Mouse (Mus musculus) left cerebral cortex, postnatal 14 days (tissue): ENCODE measurements around the gene Ankar. TPM values are rescaled to one million over a fixed set of nuclear protein-coding genes. Genes with fewer than 3 reads are reported as not detected.

ENCODE experiments used
- DNase-seq, 2 experiments: peaks; one replicate each; pipeline ENCODE4 v3.0.0; 2021 to 2022; ENCODE audit warnings: low spot score in 2 of 2, mixed read lengths in 1 of 2
- intact Hi-C: fragments of 180-260 bp; cut with DNase I; formaldehyde crosslinking; loops from one replicate; pipeline ENCODE4 v1.15.1; 2025
- long read RNA-seq, 2 experiments: library from polyadenylated mRNA; stranded (forward); transcript quantifications; one replicate each; pipeline ENCODE4 v2.0.0; 2021
- total RNA-seq, 2 experiments: library from RNA; stranded (reverse); gene quantifications; 2 replicates each; pipeline ENCODE4 v1.2.3; 2021

The Ankar gene
- not detected for total RNA-seq
- long read RNA-seq, experiment 1, result 0 reads
- long read RNA-seq, experiment 2, result 0 reads

- intact Hi-C loops, result no loop called here
- no peak for DNase-seq
These were observed at the start of gene Ankar for GRCm38 (mm10) chr1:72700479-72700878. TSS of gene Ankar (minus strand) at chr1:72700579.

GRCm38 (mm10) chr1:72746382-72746781 is 46.0 kb upstream of the Ankar start:
- DNase-seq, result peak; percentile 75 to 76
- intact Hi-C loops, result no loop called here

GRCm38 (mm10) chr1:72744816-72745506 is 44.6 kb upstream of the Ankar start:
- no peak for DNase-seq
- intact Hi-C loops, result no loop called here

- intact Hi-C loops, result no loop called here
- no peak for DNase-seq
These were observed 41.0 kb upstream of the Ankar start for GRCm38 (mm10) chr1:72741406-72741805.

GRCm38 (mm10) chr1:72739681-72740063 is 39.3 kb upstream of the Ankar start:
- intact Hi-C loops, result no loop called here
- DNase-seq, result peak; percentile 49 to 76

GRCm38 (mm10) chr1:72738946-72739680 is 38.7 kb upstream of the Ankar start:
- intact Hi-C loops, result no loop called here
- peak in 1 of 2 experiments; percentile 23 for DNase-seq

- intact Hi-C loops, result no loop called here
- no peak for DNase-seq
These were observed 36.2 kb upstream of the Ankar start for GRCm38 (mm10) chr1:72736397-72737125.

- intact Hi-C loops, result no loop called here
- DNase-seq, result no peak
These were observed 32.9 kb upstream of the Ankar start for GRCm38 (mm10) chr1:72733191-72733691.

- intact Hi-C loops, result no loop called here
- DNase-seq, result no peak
These were observed 29.7 kb upstream of the Ankar start for GRCm38 (mm10) chr1:72730126-72730525.

GRCm38 (mm10) chr1:72728781-72729180 is 28.4 kb upstream of the Ankar start:
- intact Hi-C loops, result no loop called here
- DNase-seq, result no peak

GRCm38 (mm10) chr1:72725941-72726340 is 25.6 kb upstream of the Ankar start:
- DNase-seq, result no peak
- intact Hi-C loops, result no loop called here

GRCm38 (mm10) chr1:72724354-72724753 is 24.0 kb upstream of the Ankar start:
- intact Hi-C loops, result no loop called here
- DNase-seq, result no peak

GRCm38 (mm10) chr1:72722646-72723045 is 22.3 kb upstream of the Ankar start:
- no peak for DNase-seq
- intact Hi-C loops, result no loop called here

- DNase-seq, result no peak
- intact Hi-C loops, result no loop called here
These were observed 19.8 kb upstream of the Ankar start for GRCm38 (mm10) chr1:72720115-72720725.

- intact Hi-C loops, result loop anchor here (5.0 to 10.0 kb wide), 2 partner anchors 106 to 1108 kb away; partner anchors contain the start of gene Igfbp2
- DNase-seq, result peak; percentile 39 to 58
These were observed 18.5 kb upstream of the Ankar start for GRCm38 (mm10) chr1:72718846-72719245.

GRCm38 (mm10) chr1:72717540-72717939 is 17.2 kb upstream of the Ankar start:
- intact Hi-C loops, result loop anchor here (1.0 to 10.0 kb wide), 3 partner anchors 107 to 1110 kb away; partner anchors contain the start of gene Igfbp2
- no peak for DNase-seq

- intact Hi-C loops, result loop anchor here (1.0 to 10.0 kb wide), 3 partner anchors 108 to 1110 kb away; partner anchors contain the start of gene Igfbp2
These were observed 16.5 kb upstream of the Ankar start for GRCm38 (mm10) chr1:72716926-72717325.

GRCm38 (mm10) chr1:72716421-72716820 is 16.0 kb upstream of the Ankar start:
- intact Hi-C loops, result loop anchor here (5.0 to 10.0 kb wide), 2 partner anchors 108 to 1111 kb away; partner anchors contain the start of gene Igfbp2
- DNase-seq, result no peak

More at GRCm38 (mm10) chr1:72716926-72717325, 16.5 kb upstream of the Ankar start:
- DNase-seq, result peak; percentile 74 to 84
